Mouse (Mus musculus): ENCODE results near the gene 1700029I15Rik.
A peak's percentile ranks its signal among the peaks of the same experiment; 100 is the strongest.

1700029I15Rik gene

GRCm38 (mm10) chr2:92373437-92373813 is 8.9 kb upstream of the 1700029I15Rik start:
- DNase-seq (ENCODE audit: low read depth, low spot score), result no peak

- no peak for DNase-seq (ENCODE audit: low read depth, low spot score)
Measured at GRCm38 (mm10) chr2:92374514-92374913, 7.8 kb upstream of the 1700029I15Rik start, which contains the start of the genes Pex16 and Large2. Pex16 (plus strand) TSS chr2:92374676. Large2 (minus strand) TSS chr2:92374869.

DNA sequence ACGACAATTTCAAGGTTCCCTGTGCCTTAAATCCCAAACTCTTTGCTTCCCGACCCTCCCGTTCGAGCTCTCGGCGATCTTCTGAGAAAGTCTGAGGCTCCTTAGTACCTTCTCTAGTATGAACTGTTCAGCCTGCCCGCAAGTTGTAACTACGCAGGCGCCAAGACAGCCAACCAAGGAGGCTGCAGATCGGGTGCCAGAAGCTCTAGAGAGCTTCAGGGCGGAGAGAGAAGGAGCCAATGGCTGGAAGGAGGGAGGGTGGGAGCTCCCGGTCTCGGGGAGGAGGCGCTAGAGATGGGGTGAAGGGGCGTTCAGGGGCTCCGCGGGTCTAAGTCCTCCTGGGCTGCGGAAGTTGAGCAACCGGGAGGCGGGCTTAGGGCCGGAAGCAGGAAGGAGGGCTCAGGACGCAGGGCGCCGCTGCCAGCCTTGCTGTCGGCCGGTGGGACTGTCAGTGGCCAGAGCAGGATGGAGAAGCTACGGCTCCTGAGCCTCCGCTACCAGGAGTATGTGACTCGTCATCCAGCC is 7.2 kb upstream of the 1700029I15Rik start:
- DNase-seq (ENCODE audit: low read depth, low spot score), result peak; percentile 90

DNA sequence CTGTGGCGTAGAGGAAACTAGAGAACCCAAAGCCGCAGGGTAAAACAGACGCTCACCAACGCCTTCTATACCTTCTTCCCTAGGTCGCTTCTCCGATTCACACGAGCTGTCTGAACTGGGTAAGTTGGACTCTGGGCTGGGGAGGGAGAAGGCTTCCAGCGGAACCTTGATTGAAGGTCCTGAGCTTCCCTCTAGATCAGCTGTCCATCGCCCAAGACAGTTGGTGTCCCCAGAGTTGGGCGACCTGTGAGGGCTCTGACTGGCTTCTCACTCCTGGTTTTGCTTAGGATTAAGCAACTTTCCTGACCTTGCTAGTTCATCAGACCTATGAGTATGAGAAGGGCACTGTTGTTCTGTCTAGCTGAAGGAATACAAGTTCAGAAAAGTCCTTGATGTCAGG is 6.5 kb upstream of the 1700029I15Rik start:
- no peak for DNase-seq (ENCODE audit: low read depth, low spot score)

- no peak for DNase-seq (ENCODE audit: low read depth, low spot score)
Measured at GRCm38 (mm10) chr2:92376300-92376699, 6.0 kb upstream of the 1700029I15Rik start.

DNA sequence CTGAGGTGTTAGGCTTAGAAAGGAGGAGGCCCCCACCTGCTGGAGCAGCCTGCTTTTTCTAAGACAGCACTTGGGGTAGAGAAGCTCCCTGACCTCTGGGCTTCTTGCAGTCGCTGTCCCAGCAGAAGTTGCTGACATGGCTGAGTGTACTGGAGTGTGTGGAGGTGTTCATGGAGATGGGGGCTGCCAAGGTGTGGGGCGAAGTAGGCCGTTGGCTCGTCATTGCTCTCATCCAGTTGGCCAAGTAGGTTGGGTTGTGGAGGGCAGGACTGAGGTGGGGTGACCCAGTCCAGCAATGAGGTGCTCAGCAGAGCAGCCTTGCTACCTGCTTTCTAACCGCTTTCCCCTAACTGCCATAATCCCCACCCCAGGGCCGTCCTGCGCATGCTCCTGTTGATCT is 5.0 kb upstream of the 1700029I15Rik start:
- no peak for DNase-seq (ENCODE audit: low read depth, low spot score)

- no peak for DNase-seq (ENCODE audit: low read depth, low spot score)
Measured at GRCm38 (mm10) chr2:92379783-92380494, 2.4 kb upstream of the 1700029I15Rik start.

DNA sequence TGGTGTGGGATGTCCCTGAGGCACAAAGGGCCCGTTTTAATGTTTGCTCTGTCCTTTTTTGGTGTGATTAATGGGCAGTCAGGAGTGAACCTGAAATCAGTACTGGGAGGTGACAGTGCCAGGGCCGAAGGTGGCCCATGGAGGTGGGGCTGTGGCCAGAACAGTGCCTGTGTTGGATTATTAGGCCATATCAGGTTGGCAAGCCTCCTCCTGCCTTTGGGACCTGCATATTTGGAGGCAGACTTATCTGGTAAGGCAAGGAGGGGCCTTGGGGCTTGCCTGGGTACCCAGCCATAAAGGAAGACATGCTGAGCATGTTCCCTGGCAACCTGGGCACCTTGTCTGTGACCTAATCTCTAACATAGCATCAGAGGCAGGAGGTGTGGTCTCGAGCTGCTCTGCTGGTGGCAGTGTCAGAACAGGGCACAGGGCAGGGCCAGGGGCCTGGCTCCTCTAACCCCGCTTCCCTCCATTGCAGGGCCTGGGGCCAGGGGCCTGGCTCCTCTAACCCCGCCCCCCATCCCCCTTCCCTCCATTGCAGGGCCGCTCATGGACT is 1.8 kb upstream of the 1700029I15Rik start:
- no peak for DNase-seq (ENCODE audit: low read depth, low spot score)

DNA sequence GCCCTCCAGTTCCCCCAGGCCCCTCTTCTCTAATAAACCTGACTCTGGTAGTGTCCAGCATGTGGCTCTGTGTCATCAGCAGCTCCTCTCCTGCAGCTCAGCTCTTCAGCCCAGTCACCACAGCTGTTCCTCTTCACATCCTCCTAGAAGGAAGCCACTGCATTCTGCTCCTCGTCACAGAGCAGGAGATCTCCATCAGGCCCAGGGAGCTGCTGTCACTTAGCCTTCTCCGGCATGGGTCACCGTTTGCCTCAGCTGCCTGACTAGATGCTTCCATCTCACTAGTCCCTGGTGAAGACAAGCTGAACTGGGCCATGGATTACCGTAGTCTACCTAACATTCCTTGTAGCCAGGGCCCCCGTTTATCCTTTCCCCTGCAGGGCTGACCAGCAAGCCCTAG is 1.2 kb upstream of the 1700029I15Rik start:
- DNase-seq (ENCODE audit: low read depth, low spot score), result no peak

- no peak for DNase-seq (ENCODE audit: low read depth, low spot score)
Measured at GRCm38 (mm10) chr2:92382759-92383158, 421 bp downstream of the 1700029I15Rik start.

DNA sequence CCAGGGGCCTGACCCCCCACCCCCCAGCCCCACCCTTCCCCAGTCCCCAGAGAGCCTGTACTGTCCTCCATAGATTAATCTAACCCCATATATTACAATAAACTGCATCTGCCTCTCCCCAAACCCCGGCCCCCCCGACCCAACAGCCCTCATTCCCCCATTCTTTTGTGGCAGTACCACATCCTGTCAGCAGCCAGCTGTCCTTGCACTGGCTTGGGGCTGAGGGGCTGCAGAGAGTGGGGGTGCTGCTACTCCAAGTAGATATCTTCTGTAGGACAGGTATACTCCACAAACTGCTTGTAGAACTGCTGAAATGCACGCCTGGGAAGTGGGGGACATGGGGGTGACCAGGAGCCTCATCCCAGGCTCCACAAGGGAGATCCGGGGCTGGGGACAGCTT is 1.8 kb downstream of the 1700029I15Rik start:
- DNase-seq (ENCODE audit: low read depth, low spot score), result no peak

DNA sequence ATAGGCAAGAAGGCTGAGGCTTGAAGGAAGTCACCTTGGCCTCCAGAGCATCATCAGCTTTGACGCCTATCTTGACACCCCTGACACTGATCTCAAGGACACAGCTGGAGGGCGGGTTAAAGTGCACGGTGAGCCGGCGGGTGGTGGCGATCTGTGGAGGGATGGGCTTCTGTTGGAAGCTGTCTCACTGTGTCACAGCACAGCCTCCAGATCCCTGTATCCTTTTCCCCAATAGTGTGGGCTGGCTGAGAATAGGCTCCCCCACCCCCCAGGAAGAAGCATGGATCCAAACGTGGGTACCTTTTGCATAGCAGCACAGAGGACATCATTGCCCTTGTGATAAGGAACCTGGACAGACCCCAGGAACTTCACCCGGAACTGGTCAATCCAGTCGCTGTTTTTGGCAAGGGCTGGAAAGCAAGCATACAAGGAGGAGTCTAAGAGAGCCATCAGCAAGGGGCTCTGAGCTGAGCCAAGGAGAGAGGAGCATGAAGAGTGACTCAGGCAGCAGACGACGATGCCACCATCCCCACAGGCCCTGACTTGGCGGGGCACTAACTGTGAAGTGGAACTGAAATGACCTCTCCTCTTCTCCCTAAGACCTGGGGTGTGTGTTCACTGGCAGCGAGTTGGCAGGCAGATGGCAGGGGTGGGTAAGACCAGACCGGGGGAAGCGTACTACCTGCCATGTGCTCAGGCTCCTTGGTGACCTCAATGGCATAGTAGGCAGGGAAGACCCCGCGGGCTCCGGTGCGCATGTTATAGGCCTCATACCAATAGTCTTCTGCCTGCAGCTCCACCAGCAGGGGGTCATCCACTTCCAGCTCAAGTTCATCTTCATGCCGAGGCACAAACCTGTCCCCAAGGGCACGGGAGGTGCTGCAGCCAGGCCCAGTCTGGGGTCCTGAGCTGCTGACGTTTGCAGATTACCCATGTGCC is 3.0 kb downstream of the 1700029I15Rik start:
- no peak for DNase-seq (ENCODE audit: low read depth, low spot score)

GRCm38 (mm10) chr2:92386821-92387570 is 4.7 kb downstream of the 1700029I15Rik start:
- no peak for DNase-seq (ENCODE audit: low read depth, low spot score)

GRCm38 (mm10) chr2:92387646-92388045 is 5.3 kb downstream of the 1700029I15Rik start:
- no peak for DNase-seq (ENCODE audit: low read depth, low spot score)

DNA sequence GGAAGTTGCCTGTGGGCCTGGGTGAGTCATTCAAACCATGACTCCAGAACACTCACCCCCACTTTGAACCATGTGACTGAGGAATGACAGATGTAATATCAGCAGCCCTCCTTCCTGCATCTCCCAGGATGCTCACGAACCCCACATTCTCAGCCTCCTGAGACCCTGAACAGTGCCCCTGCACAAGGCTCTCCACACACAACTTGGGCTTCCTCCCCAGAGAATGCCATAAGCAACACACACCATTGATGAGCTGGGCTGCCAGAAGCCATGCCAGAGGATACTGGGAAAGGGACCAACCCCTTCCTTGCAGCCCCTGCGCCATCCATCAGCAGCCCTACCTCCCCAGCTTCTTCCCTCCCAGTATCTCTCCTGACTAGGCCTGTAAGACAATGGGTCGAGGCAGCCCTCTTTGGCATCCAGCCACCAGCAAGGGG is 5.8 kb downstream of the 1700029I15Rik start:
- no peak for DNase-seq (ENCODE audit: low read depth, low spot score)

DNA sequence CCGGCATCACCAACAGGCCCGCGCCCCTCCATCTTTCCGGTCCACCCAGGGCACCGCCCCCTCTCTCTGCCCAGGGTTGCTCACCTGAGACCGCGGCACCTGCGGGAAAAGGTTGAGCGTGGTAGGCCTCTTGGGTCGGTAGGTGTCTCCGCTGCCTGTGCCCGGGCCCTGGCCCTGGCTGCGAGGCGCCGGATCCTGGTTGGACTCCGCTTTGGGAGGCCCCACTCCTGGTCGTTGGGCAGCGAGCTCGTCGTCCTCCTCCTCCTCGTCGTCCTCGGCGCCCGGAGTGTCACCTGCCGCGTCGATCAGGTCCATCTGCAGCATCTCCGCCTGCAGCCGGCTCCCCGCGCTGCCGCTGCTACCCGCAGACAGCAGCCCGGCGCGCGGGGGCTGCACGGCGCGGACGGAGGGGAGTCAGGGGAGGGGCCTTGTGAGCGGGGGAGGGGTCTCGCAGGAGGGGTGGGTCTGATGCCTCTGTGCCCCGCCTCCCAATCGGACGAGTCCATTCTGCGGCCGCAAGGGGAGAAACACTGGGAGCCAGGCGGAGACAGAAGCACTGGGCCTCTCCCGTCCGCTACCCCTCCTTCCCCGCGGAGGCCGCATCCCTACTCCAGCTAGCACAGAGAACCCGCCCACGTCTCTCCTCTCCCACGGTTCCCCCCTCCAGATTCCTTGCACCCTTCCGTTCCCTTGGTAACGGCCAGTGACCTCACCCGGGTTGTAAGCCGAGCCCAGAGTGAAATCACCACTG is 6.7 kb downstream of the 1700029I15Rik start:
- peak; percentile 77 for DNase-seq (ENCODE audit: low read depth, low spot score)

GRCm38 (mm10) chr2:92389645-92390044 is 7.3 kb downstream of the 1700029I15Rik start:
- DNase-seq (ENCODE audit: low read depth, low spot score), result no peak

DNA sequence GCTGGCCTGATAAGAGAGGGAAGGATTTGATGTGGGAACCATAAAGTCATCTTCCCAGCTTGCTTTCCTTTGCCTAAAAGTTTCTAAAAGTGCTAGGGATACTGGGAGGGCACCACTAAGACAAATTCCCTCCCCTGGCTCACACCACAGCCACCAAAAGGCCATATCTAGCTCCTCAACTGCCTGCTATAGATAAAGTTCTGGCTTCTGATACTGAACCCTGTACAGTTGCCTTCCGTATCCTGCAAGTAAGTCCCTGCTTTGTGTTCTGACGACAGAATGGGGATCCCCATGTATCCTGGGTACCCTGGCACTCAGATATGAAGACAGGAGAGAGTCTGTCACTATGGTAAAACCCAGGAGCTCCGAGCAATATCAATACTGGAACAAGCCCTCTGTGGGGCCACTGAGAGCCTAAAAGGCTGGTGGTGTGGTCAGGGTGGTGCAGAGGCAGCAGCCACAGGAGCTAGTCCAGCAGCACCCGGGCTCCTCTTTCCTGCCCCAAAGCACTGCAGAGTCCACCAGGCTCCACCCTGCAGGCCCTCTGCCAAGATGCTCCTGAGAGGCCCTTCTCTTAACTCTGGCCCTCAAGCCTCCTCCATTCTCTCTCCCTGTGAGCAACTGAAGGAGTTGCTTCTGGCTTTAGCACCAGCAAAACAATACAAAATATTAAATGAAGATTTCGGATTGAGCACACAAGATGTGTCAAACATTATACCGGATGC is 8.0 kb downstream of the 1700029I15Rik start:
- no peak for DNase-seq (ENCODE audit: low read depth, low spot score)

DNA sequence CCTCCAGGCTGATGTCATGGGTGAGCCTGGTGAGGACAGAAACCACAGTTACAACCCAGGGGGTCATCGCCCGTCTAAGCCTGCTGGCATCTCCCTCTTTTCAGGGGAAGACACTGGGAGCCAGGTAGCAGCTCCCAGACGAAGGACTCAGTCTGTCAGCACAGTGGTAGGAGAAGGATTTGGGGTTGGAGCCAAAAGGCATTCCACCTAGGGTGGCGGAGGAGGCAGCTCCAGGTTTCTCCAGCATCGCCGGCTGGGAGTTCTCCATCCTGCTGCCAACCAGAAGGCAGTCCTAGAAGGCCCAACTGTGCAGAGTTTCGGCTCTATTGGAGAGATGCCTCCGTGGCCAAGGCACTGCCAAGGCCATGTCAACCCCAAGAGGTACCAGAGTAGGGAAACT is 8.8 kb downstream of the 1700029I15Rik start:
- no peak for DNase-seq (ENCODE audit: low read depth, low spot score)
